Mouse (Mus musculus): ENCODE measurements around the gene Gm3072. TPM values are rescaled to one million over a fixed set of nuclear protein-coding genes. Genes with fewer than 3 reads are reported as not detected.
"Not testable (repeated sequence)": the region's sequence is repeated elsewhere in the genome, so short reads cannot be mapped to it uniquely, and the experiment has no call there.

Gm3072 gene
- not detected in 2 replicates for polyA plus RNA-seq (2014; fragmentation: Nextera tagmentation; extraction: Ambion mirVana)

DNA sequence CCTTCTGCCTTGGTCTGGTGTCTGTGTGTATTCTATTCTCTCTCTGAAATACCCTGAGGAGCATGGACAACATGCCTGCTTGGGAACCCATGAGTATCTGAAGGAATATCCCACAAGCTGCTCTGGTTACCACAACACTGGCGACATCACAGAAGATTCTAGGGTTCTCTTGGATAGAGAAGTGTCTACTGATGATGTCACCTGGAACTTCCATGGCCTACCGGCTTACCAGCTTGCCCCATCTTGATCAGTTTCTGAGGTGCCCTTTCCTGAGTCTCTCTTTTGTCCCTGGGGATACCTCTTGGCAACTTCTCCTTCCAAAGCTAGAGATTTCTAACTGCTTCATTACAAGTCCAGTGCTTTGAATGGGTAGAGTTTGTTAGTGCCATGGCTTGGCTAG lies at the start of gene Gm3072:
TSS of gene Gm3072 (minus strand) at position 101 of the 400 bp plus-strand sequence.
- H3K27me3 ChIP-seq (ENCODE audit: control insufficient read depth, insufficient read depth, low read length); H3K4me3 ChIP-seq (ENCODE audit: low read depth, low read length); H3K36me3 ChIP-seq (ENCODE audit: control insufficient read depth, insufficient read depth, low read length); H3K4me1 ChIP-seq (ENCODE audit: control insufficient read depth, insufficient read depth, low read length); H3K27ac ChIP-seq (ENCODE audit: low read depth, low read length); DNase-seq (ENCODE audit: low spot score); H3K9me3 ChIP-seq (ENCODE audit: control insufficient read depth, low read length); H3K9ac ChIP-seq (ENCODE audit: low read length); ATAC-seq (ENCODE audit: insufficient read depth, low FRiP score, low TSS enrichment); H3K4me2 ChIP-seq (ENCODE audit: low read depth): not testable (repeated sequence)
- WGBS, result 77% methylated on average over 1 of the region's 2 CpGs

DNA sequence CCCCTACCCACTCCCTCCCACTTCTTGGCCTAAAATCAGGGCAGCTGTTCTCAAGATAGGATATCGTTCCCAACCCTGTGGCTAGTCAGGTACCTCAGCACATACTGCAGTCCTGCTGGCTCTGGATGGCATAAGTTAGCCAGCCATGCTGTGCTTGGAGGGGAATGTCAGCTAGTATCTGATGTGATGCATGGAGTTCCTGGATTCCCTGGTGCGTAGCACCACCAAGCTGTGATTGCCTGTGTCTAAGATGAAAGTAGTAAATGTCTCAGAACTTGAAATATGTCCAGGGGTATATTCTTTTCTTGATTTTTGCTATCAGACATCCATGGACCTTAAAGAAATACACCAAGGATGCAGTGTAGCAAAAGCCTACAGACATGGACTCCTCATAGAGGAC lies 23.8 kb upstream of the Gm3072 start:
- H3K36me3 ChIP-seq (ENCODE audit: control insufficient read depth, insufficient read depth, low read length); H3K4me2 ChIP-seq (ENCODE audit: low read depth); H3K4me1 ChIP-seq (ENCODE audit: control insufficient read depth, insufficient read depth, low read length); H3K9ac ChIP-seq (ENCODE audit: low read length); DNase-seq (ENCODE audit: low spot score); H3K27me3 ChIP-seq (ENCODE audit: control insufficient read depth, insufficient read depth, low read length); H3K27ac ChIP-seq (ENCODE audit: low read depth, low read length); H3K9me3 ChIP-seq (ENCODE audit: control insufficient read depth, low read length); H3K4me3 ChIP-seq (ENCODE audit: low read depth, low read length); ATAC-seq (ENCODE audit: insufficient read depth, low FRiP score, low TSS enrichment): not testable (repeated sequence)
- WGBS, result 76% methylated on average over 2 of the region's 2 CpGs

DNA sequence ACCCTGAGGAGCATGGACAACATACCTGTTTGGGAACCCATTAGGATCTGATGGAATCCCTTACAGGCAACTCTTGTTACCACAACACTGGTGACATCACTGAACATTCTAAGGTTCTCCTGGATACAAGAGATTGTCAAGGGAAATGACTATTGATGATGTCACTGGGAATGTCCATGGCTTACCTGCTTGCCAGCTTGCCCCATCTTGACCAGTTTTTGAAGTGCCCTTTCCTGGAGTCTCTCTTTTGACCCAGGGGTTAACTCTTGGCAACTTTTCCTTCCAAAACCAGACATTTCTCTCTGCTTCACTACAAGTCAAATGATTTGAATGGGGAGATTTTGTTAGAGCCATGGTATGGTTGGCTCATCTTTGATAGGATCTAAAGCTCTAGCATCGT lies 22.0 kb upstream of the Gm3072 start, which contains the start of gene Gm3676:
TSS of gene Gm3676 (minus strand) at position 101 of the 400 bp plus-strand sequence.
- H3K27me3 ChIP-seq (ENCODE audit: control insufficient read depth, insufficient read depth, low read length); H3K27ac ChIP-seq (ENCODE audit: low read depth, low read length); H3K9ac ChIP-seq (ENCODE audit: low read length); H3K9me3 ChIP-seq (ENCODE audit: control insufficient read depth, low read length); H3K4me1 ChIP-seq (ENCODE audit: control insufficient read depth, insufficient read depth, low read length); DNase-seq (ENCODE audit: low spot score); H3K4me2 ChIP-seq (ENCODE audit: low read depth); H3K4me3 ChIP-seq (ENCODE audit: low read depth, low read length); H3K36me3 ChIP-seq (ENCODE audit: control insufficient read depth, insufficient read depth, low read length); ATAC-seq (ENCODE audit: insufficient read depth, low FRiP score, low TSS enrichment): not testable (repeated sequence)
- no CpG with 5 or more reads among the region's 1 CpGs for WGBS

DNA sequence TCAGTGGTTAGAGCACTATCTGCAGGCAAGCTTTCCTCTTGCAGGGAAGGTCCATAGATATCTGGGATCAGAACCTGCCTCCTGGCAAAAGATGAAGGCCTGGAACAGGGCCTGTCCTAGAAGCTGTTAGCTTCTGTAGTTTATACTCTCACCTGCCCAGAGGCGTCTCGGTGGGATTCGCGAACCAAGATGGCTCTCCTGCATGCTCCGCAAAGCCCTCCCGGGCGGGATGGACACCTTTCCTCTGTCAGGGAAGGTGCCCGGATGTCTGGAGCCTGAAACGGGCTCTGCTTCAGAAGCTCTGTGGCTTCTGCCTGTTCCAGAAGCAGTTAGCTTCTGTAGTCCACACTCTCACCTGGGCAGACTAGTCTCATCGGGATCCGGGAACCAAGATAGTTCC lies 5.7 kb upstream of the Gm3072 start:
- not testable (repeated sequence) for DNase-seq (ENCODE audit: low spot score); H3K4me3 ChIP-seq (ENCODE audit: low read depth, low read length); H3K27me3 ChIP-seq (ENCODE audit: control insufficient read depth, insufficient read depth, low read length); H3K27ac ChIP-seq (ENCODE audit: low read depth, low read length); H3K9me3 ChIP-seq (ENCODE audit: control insufficient read depth, low read length); ATAC-seq (ENCODE audit: insufficient read depth, low FRiP score, low TSS enrichment); H3K4me2 ChIP-seq (ENCODE audit: low read depth); H3K36me3 ChIP-seq (ENCODE audit: control insufficient read depth, insufficient read depth, low read length); H3K9ac ChIP-seq (ENCODE audit: low read length); H3K4me1 ChIP-seq (ENCODE audit: control insufficient read depth, insufficient read depth, low read length)
- WGBS, result 94% methylated on average over 8 of the region's 11 CpGs

DNA sequence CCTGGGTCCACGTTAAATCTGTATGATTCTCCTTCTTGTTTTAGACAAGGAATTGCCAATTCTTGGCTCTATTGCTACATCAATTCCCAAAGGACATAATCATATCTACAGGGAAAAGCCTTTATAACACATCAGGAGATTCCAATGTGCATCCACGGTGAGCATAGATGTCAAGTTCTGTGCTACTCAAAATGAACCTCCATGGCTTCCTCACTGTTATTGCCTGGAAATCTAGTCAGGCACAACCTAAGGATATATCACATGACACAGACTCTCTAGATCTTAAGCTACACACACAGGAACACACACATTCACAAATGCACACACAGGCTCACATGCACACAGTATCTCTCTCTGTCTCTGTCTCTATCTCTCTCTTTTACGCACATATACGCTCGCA lies 1.9 kb downstream of the Gm3072 start:
- 99% methylated on average over 4 of the region's 5 CpGs for WGBS
- not testable (repeated sequence) for H3K4me1 ChIP-seq (ENCODE audit: control insufficient read depth, insufficient read depth, low read length); DNase-seq (ENCODE audit: low spot score); ATAC-seq (ENCODE audit: insufficient read depth, low FRiP score, low TSS enrichment); H3K4me3 ChIP-seq (ENCODE audit: low read depth, low read length); H3K36me3 ChIP-seq (ENCODE audit: control insufficient read depth, insufficient read depth, low read length); H3K9me3 ChIP-seq (ENCODE audit: control insufficient read depth, low read length); H3K27me3 ChIP-seq (ENCODE audit: control insufficient read depth, insufficient read depth, low read length); H3K9ac ChIP-seq (ENCODE audit: low read length); H3K4me2 ChIP-seq (ENCODE audit: low read depth); H3K27ac ChIP-seq (ENCODE audit: low read depth, low read length)

DNA sequence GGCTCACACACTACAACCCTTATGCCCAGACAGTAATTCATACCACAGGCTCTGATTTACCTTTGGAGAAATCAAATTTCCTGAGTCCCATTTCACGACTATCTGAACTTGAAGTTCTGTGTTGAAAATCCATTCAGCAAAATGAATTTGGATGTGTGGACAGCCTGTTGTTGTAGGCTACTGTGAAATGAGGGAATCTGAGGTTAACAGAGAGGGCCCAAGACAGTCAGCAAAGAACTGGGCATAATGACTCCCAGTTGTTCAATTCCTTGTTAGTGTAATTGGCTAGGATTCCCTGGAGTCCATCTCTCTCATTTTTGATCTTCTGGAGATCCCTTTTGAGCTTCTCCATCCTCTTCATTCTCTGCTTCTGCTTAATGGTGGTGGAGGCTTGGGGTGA lies 13.7 kb downstream of the Gm3072 start:
- not testable (repeated sequence) for H3K9me3 ChIP-seq (ENCODE audit: control insufficient read depth, low read length); H3K4me1 ChIP-seq (ENCODE audit: control insufficient read depth, insufficient read depth, low read length); H3K4me2 ChIP-seq (ENCODE audit: low read depth); H3K9ac ChIP-seq (ENCODE audit: low read length); H3K36me3 ChIP-seq (ENCODE audit: control insufficient read depth, insufficient read depth, low read length); H3K27ac ChIP-seq (ENCODE audit: low read depth, low read length); H3K27me3 ChIP-seq (ENCODE audit: control insufficient read depth, insufficient read depth, low read length); H3K4me3 ChIP-seq (ENCODE audit: low read depth, low read length); DNase-seq (ENCODE audit: low spot score); ATAC-seq (ENCODE audit: insufficient read depth, low FRiP score, low TSS enrichment)
- 92% methylated on average over 1 of the region's 1 CpGs for WGBS

DNA sequence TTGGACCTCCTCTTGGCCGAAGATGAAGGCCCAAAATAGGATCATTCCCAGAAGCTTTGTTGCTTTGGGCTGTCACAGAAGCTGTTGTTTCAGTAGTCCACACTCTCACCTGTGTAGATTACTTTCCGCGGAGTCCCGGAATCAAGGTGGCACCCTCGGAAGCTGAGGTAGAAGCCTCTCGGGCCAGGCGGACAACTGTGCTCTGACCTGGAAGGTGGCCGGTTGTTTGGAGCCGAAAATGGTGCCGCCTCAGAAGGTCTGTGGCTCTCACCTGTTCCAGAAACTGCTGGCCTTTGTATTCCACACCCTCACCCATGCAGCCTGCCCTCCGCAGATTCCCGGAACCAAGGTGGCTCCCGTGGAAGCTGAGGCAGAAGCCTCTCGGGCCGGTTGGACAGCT lies 23.5 kb downstream of the Gm3072 start:
- not testable (repeated sequence) for H3K27ac ChIP-seq (ENCODE audit: low read depth, low read length); H3K36me3 ChIP-seq (ENCODE audit: control insufficient read depth, insufficient read depth, low read length); ATAC-seq (ENCODE audit: insufficient read depth, low FRiP score, low TSS enrichment); H3K4me1 ChIP-seq (ENCODE audit: control insufficient read depth, insufficient read depth, low read length); H3K27me3 ChIP-seq (ENCODE audit: control insufficient read depth, insufficient read depth, low read length); H3K9ac ChIP-seq (ENCODE audit: low read length); H3K9me3 ChIP-seq (ENCODE audit: control insufficient read depth, low read length); H3K4me2 ChIP-seq (ENCODE audit: low read depth); H3K4me3 ChIP-seq (ENCODE audit: low read depth, low read length)
- peak; percentile 1 for DNase-seq (ENCODE audit: low spot score)
- WGBS, result 91% methylated on average over 15 of the region's 15 CpGs

DNA sequence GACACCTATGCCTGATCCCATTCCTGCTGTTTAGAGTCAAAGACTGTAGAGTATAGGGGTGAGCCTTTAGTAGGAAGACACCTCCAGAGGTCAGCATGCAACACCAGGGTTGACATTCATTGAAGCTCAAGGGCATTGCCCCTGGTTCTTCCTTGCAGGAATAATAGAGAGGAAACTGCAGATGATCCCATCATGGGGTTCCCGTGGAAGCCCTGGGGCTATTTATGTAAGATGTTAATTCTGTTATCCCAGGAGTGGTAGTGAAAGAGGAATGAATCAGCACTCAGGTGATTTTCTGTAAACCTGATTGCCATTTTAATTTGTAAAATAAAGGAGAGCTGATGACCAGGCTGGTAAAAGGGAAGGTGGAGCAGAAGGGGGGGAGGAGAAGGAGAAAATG lies 38.1 kb downstream of the Gm3072 start:
- not testable (repeated sequence) for ATAC-seq (ENCODE audit: insufficient read depth, low FRiP score, low TSS enrichment)

DNA sequence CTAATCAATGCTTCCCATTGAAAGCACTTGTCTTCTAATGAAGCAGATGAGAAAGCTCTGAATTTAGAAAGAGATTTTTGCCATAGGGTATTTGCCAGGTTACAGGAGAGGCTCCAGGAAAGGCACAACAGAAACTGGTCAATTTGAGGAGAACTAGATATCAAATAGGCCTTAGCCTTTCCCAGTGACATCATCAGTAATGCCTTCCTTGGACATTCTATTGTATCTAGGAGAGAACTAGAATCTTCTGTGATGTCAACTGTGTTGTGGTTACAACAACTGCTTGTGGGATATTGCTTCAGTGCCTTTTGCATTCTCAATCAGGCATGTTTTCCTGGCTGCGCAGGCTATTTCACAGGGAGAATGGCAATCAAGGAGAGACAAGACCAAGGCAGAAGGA lies 51.5 kb downstream of the Gm3072 start, which contains the start of gene 1700049E17Rik2:
TSS of gene 1700049E17Rik2 (plus strand) at position 301 of the 400 bp plus-strand sequence.
- H3K4me2 ChIP-seq (ENCODE audit: low read depth); H3K36me3 ChIP-seq (ENCODE audit: control insufficient read depth, insufficient read depth, low read length); H3K4me3 ChIP-seq (ENCODE audit: low read depth, low read length); H3K9me3 ChIP-seq (ENCODE audit: control insufficient read depth, low read length); DNase-seq (ENCODE audit: low spot score); H3K27me3 ChIP-seq (ENCODE audit: control insufficient read depth, insufficient read depth, low read length); H3K9ac ChIP-seq (ENCODE audit: low read length); H3K4me1 ChIP-seq (ENCODE audit: control insufficient read depth, insufficient read depth, low read length); H3K27ac ChIP-seq (ENCODE audit: low read depth, low read length); ATAC-seq (ENCODE audit: insufficient read depth, low FRiP score, low TSS enrichment): not testable (repeated sequence)
- WGBS, result no CpG with 5 or more reads among the region's 1 CpGs

More for the DNA sequence above, 38.1 kb downstream of the Gm3072 start:
- H3K36me3 ChIP-seq (ENCODE audit: control insufficient read depth, insufficient read depth, low read length); H3K27ac ChIP-seq (ENCODE audit: low read depth, low read length); H3K4me2 ChIP-seq (ENCODE audit: low read depth); H3K9me3 ChIP-seq (ENCODE audit: control insufficient read depth, low read length); H3K4me3 ChIP-seq (ENCODE audit: low read depth, low read length); H3K4me1 ChIP-seq (ENCODE audit: control insufficient read depth, insufficient read depth, low read length); H3K27me3 ChIP-seq (ENCODE audit: control insufficient read depth, insufficient read depth, low read length); DNase-seq (ENCODE audit: low spot score); H3K9ac ChIP-seq (ENCODE audit: low read length): not testable (repeated sequence)
- 65% methylated on average over 1 of the region's 1 CpGs for WGBS
